Mouse (Mus musculus) mature B cell (primary cell): ENCODE measurements around the gene Vat1.
"Not testable (repeated sequence)": the region's sequence is repeated elsewhere in the genome, so short reads cannot be mapped to it uniquely, and the experiment has no call there.

ENCODE experiments used
- in situ Hi-C: fragments of 300-500 bp; cut with MboI; formaldehyde crosslinking; loops from 2 replicates; pipeline ENCODE4 v1.14.3; 2019

Vat1 gene

GRCm38 (mm10) chr11:101466552-101466950 lies 521 bp upstream of the Vat1 start:
- in situ Hi-C loops, result not testable (repeated sequence)

GRCm38 (mm10) chr11:101465101-101465868 lies 745 bp downstream of the Vat1 start:
- in situ Hi-C loops, result no loop called here

- in situ Hi-C loops, result no loop called here
Observed at GRCm38 (mm10) chr11:101464211-101465100, 1.6 kb downstream of the Vat1 start, which contains the start of gene Rnd2. Rnd2 (plus strand) TSS chr11:101464999.

GRCm38 (mm10) chr11:101462583-101463440 lies 3.2 kb downstream of the Vat1 start:
- in situ Hi-C loops, result no loop called here

- in situ Hi-C loops, result no loop called here
Observed at GRCm38 (mm10) chr11:101462141-101462540, 3.9 kb downstream of the Vat1 start.

- in situ Hi-C loops, result no loop called here
Observed at GRCm38 (mm10) chr11:101460321-101460720, 5.7 kb downstream of the Vat1 start.

- in situ Hi-C loops, result no loop called here
Observed at GRCm38 (mm10) chr11:101459716-101460115, 6.3 kb downstream of the Vat1 start.

GRCm38 (mm10) chr11:101458217-101458616 lies 7.8 kb downstream of the Vat1 start:
- in situ Hi-C loops, result no loop called here

- in situ Hi-C loops, result no loop called here
Observed at GRCm38 (mm10) chr11:101457631-101458030, 8.4 kb downstream of the Vat1 start.

- in situ Hi-C loops, result no loop called here
Observed at GRCm38 (mm10) chr11:101455627-101456026, 10.4 kb downstream of the Vat1 start.

- in situ Hi-C loops, result no loop called here
Observed at GRCm38 (mm10) chr11:101454702-101455101, 11.3 kb downstream of the Vat1 start.

- in situ Hi-C loops, result no loop called here
Observed at GRCm38 (mm10) chr11:101452093-101452774, 13.8 kb downstream of the Vat1 start.

GRCm38 (mm10) chr11:101451536-101451935 lies 14.5 kb downstream of the Vat1 start:
- in situ Hi-C loops, result no loop called here

- in situ Hi-C loops, result no loop called here
Observed at GRCm38 (mm10) chr11:101450394-101450793, 15.6 kb downstream of the Vat1 start.

GRCm38 (mm10) chr11:101449596-101449995 lies 16.4 kb downstream of the Vat1 start:
- in situ Hi-C loops, result loop anchor here (25.0 kb wide), 1 partner anchor 838 kb away; the partner anchor contains the start of genes Atxn7l3 and Tmub2

- in situ Hi-C loops, result loop anchor here (25.0 kb wide), 1 partner anchor 838 kb away; the partner anchor contains the start of genes Atxn7l3 and Tmub2
Observed at GRCm38 (mm10) chr11:101448899-101449298, 17.1 kb downstream of the Vat1 start.

GRCm38 (mm10) chr11:101448274-101448746 lies 17.7 kb downstream of the Vat1 start, which contains the start of gene Ifi35:
Ifi35 (plus strand) TSS chr11:101448407.
- in situ Hi-C loops, result loop anchor here (25.0 kb wide), 1 partner anchor 839 kb away; the partner anchor contains the start of genes Atxn7l3 and Tmub2

- in situ Hi-C loops, result loop anchor here (25.0 kb wide), 1 partner anchor 840 kb away; the partner anchor contains the start of genes Atxn7l3 and Tmub2
Observed at GRCm38 (mm10) chr11:101447786-101448185, 18.2 kb downstream of the Vat1 start.

- in situ Hi-C loops, result loop anchor here (25.0 kb wide), 1 partner anchor 840 kb away; the partner anchor contains the start of genes Atxn7l3 and Tmub2
Observed at GRCm38 (mm10) chr11:101446860-101447259, 19.2 kb downstream of the Vat1 start.

GRCm38 (mm10) chr11:101446319-101446718 lies 19.7 kb downstream of the Vat1 start:
- in situ Hi-C loops, result loop anchor here (25.0 kb wide), 1 partner anchor 841 kb away; the partner anchor contains the start of genes Atxn7l3 and Tmub2
